Mouse (Mus musculus) neural tube, embryonic 12.5 days (tissue): ENCODE results near the gene Larp4b. TPM values are rescaled to one million over a fixed set of nuclear protein-coding genes. Genes with fewer than 3 reads are reported as not detected.

ENCODE experiments used
- ATAC-seq: fragments of 200-750 bp; cut with Nextera tagmentation; 2 replicates; pipeline ENCODE4 v1.8.0; 2017; ENCODE audit warnings: low read depth, mild to moderate bottlenecking, moderate TSS enrichment, moderate library complexity; ENCODE audit not compliant: low FRiP score
- H3K27ac ChIP-seq: fragments of 300-500 bp; sonication (generic); 2 replicates; pipeline ENCODE4 v1.5.1; 2016
- H3K27me3 ChIP-seq: fragments of 300-500 bp; sonication (generic); replicated peaks from 2 replicates; pipeline ENCODE4 v1.6.1; 2016; ENCODE audit warnings: mild to moderate bottlenecking
- H3K36me3 ChIP-seq: fragments of 300-500 bp; sonication (generic); 2 replicates; pipeline ENCODE4 v1.6.1; 2016; ENCODE audit warnings: mild to moderate bottlenecking
- H3K4me1 ChIP-seq: fragments of 300-500 bp; sonication (generic); 2 replicates; pipeline ENCODE4 v1.6.1; 2016
- H3K4me2 ChIP-seq: fragments of 300-500 bp; sonication (generic); replicated peaks from 2 replicates; pipeline ENCODE4 v1.6.1; 2016; ENCODE audit warnings: mild to moderate bottlenecking
- H3K4me3 ChIP-seq: fragments of 300-500 bp; sonication (generic); 2 replicates; pipeline ENCODE4 v1.5.1; 2016
- H3K9ac ChIP-seq: fragments of 300-500 bp; sonication (generic); 2 replicates; pipeline ENCODE4 v1.6.1; 2016; ENCODE audit warnings: mild to moderate bottlenecking
- H3K9me3 ChIP-seq: fragments of 300-500 bp; sonication (generic); 2 replicates; pipeline ENCODE4 v1.6.1; 2016; ENCODE audit warnings: mild to moderate bottlenecking
- WGBS: fragments of 180-500 bp; shearing (Covaris S2); methylation state at CpG from one replicate; pipeline ENCODE4 v1.1.7; 2016; 5-methylcytosine and 5-hydroxymethylcytosine counted together
- polyA plus RNA-seq: library from polyadenylated mRNA; unstranded; fragments of >200 nt; fragmentation: Nextera tagmentation; extraction: Ambion mirVana; gene quantifications from 2 replicates; pipeline ENCODE4 v1.2.1, GENCODE M21; 2016

The Larp4b gene
- polyA plus RNA-seq, 1 experiment from 2014 or later: 34.5 TPM

DNA sequence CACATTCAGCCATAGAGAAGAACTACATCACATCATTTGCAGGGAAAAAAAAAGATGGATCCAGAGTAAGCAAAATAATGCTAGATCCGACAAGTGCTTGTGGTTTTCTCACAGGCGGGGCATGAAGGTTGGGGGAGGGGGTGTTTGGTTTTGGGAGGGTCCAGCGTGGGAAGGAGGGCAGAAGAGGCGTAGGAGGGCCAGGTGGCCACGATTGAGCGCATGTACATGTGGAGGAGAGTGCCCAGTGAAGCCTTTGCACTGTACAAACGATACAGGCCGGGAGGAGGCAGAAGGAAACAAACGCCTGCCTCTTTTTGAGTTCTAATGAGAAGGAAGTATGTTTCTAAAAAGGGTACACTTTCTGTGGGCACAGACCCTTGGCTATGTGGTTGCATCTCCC lies 60.1 kb downstream of the Larp4b start:
- no peaks in the 10 kb centered on the region for H3K27me3 ChIP-seq
- peaks cover 66% of the 10 kb centered on the region for H3K36me3 ChIP-seq
- H3K9me3 ChIP-seq: no peaks in the 10 kb centered on the region
- 93% methylated on average over 9 of the region's 9 CpGs for WGBS
- H3K4me2 ChIP-seq: no peak overlapping the region
- no peaks in the 10 kb centered on the region for H3K4me1 ChIP-seq
- ATAC-seq: no peak
- no peak overlapping the region for H3K9ac ChIP-seq
- H3K27ac ChIP-seq: no peak overlapping the region
- no peak overlapping the region for H3K4me3 ChIP-seq

GRCm38 (mm10) chr13:9159282-9159681 lies 65.6 kb downstream of the Larp4b start:
- Histone ChIP-seq H3K4me1 (no peaks in the 10 kb centered on the region), H3K9ac (no peak overlapping the region), H3K27ac (no peak overlapping the region), H3K9me3 (no peaks in the 10 kb centered on the region), H3K4me2 (no peak overlapping the region), H3K36me3 (peaks cover 61% of the 10 kb centered on the region), H3K4me3 (no peak overlapping the region), H3K27me3 (no peaks in the 10 kb centered on the region)
- ATAC-seq: no peak
- WGBS: 95% methylated on average over 10 of the region's 10 CpGs

GRCm38 (mm10) chr13:9162888-9163287 lies 69.2 kb downstream of the Larp4b start:
- Histone ChIP-seq H3K9me3 (no peaks in the 10 kb centered on the region), H3K4me1 (no peaks in the 10 kb centered on the region), H3K27ac (no peak overlapping the region), H3K36me3 (peaks cover 69% of the 10 kb centered on the region), H3K9ac (no peak overlapping the region), H3K4me3 (no peak overlapping the region), H3K27me3 (no peaks in the 10 kb centered on the region), H3K4me2 (no peak overlapping the region)
- ATAC-seq: no peak
- WGBS: 97% methylated on average over 4 of the region's 4 CpGs

DNA sequence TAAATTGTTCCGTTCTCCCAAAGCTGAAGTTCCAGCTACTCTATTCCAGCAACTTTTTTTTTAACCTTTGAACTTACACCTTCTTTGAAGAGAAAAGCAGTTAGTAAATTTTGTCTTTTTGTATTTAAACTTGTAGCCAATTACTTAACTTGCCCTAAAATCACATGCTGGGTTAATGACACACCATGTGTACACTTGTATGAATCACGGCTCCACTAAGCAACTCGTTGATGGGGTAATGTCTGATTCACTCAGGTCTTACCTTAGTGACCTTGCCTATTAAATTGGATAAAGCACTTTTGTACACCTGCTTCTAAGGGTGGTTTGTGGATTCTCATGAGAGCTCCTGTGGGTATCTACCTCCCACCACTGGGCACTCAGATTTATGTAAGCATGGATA lies 74.2 kb downstream of the Larp4b start:
- WGBS: 90% methylated on average over 3 of the region's 3 CpGs
- Histone ChIP-seq H3K27me3 (no peaks in the 10 kb centered on the region), H3K4me1 (no peaks in the 10 kb centered on the region), H3K9ac (no peak overlapping the region), H3K4me2 (no peak overlapping the region), H3K36me3 (peaks cover 68% of the 10 kb centered on the region), H3K9me3 (no peaks in the 10 kb centered on the region), H3K27ac (no peak overlapping the region), H3K4me3 (no peak overlapping the region)
- ATAC-seq: no peak

DNA sequence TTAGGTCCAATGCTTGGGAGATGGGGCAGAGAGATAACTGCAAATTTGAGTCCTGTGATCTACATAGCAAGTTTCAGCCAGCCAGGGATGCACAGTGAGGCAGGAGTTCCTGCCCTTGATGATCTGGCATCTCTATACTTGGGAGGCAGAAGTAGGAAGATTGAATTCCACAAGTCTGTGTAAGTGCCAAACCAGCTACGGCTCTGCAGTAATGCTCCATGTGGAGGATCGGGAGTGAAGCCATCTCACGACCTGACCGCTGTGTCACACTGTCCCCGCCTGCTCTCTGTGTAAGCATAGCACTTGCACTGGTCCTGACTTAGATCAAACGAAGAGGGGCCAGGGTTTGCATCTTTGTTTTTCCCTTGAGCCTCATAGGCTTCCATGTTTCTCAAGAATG lies 75.9 kb downstream of the Larp4b start:
- Histone ChIP-seq H3K36me3 (peaks cover 67% of the 10 kb centered on the region), H3K4me2 (no peak overlapping the region), H3K9ac (no peak overlapping the region), H3K4me1 (no peaks in the 10 kb centered on the region), H3K4me3 (no peak overlapping the region), H3K27me3 (no peaks in the 10 kb centered on the region), H3K9me3 (no peaks in the 10 kb centered on the region), H3K27ac (no peak overlapping the region)
- no peak for ATAC-seq
- 58% methylated on average over 6 of the region's 6 CpGs for WGBS

DNA sequence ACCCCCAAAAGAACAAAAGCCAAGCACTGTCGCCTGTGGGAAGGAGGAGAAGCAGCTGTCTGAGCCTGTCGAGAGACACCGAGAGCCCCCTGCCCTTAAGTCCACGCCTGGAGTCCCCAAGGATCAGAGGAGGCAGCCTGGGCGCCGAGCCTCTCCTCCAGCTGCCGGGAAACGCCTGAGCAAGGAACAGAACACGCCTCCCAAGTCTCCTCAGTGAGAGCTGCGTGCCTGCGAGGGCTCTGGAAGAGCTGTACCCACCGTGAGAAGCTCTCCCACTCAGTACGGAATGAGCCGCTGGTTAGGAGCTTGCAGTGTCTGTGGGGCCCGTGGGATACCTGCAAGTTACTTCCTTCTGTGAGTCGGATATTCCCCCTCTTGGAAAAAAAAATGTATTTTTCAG lies 77.0 kb downstream of the Larp4b start:
- no peak overlapping the region for H3K9ac ChIP-seq
- WGBS: 83% methylated on average over 16 of the region's 16 CpGs
- no peak overlapping the region for H3K4me2 ChIP-seq
- no peak overlapping the region for H3K4me3 ChIP-seq
- no peak for ATAC-seq
- H3K4me1 ChIP-seq: no peaks in the 10 kb centered on the region
- no peaks in the 10 kb centered on the region for H3K9me3 ChIP-seq
- H3K36me3 ChIP-seq: peaks cover 66% of the 10 kb centered on the region
- no peaks in the 10 kb centered on the region for H3K27me3 ChIP-seq
- H3K27ac ChIP-seq: no peak overlapping the region

DNA sequence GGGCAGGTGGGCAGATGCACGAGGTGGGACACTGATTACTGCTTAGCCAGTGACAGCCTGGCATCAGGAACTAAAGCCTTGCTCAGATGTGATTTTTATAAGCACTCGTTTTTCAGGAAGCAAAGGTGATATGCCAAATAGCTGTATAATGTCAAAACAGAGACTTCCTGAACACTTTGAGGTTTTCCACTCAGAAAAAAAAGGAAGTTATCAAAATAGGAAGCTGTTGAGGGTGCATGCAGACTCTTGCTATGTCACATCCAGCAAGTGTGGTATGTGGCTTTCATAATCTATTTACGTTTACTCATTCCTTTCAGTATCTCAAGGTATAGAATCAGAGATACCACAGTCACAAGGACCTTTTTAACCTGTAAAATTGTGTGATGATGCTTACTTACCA lies 79.7 kb downstream of the Larp4b start:
- H3K4me3 ChIP-seq: no peak overlapping the region
- H3K9ac ChIP-seq: no peak overlapping the region
- no peak overlapping the region for H3K4me2 ChIP-seq
- 89% methylated on average over 3 of the region's 3 CpGs for WGBS
- H3K9me3 ChIP-seq: no peaks in the 10 kb centered on the region
- H3K36me3 ChIP-seq: peaks cover 51% of the 10 kb centered on the region
- no peaks in the 10 kb centered on the region for H3K27me3 ChIP-seq
- no peak overlapping the region for H3K27ac ChIP-seq
- H3K4me1 ChIP-seq: no peaks in the 10 kb centered on the region
- no peak for ATAC-seq

DNA sequence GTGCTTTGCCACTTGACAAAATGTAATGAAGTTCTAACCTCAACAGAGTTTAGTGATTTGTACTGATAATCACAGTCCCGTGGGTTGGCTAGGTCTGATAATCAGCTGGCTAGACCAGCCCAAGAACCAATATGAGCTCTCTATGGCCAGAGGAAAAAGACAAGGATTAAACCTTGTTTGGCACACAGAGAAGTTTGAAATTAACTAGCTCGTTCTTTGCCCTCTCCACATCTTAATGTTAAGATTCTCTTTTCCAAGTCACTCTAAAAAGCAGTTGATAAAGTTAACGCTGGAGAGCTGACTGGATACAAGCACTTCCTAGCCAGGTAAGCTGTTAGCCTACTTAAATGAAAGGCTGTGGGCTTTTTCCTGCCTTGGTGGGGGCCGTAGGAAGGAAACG lies 81.5 kb downstream of the Larp4b start:
- Histone ChIP-seq H3K9ac (no peak overlapping the region), H3K4me3 (no peak overlapping the region), H3K27me3 (no peaks in the 10 kb centered on the region), H3K4me1 (no peaks in the 10 kb centered on the region), H3K9me3 (no peaks in the 10 kb centered on the region), H3K27ac (no peak overlapping the region), H3K36me3 (peaks cover 36% of the 10 kb centered on the region), H3K4me2 (no peak overlapping the region)
- no peak for ATAC-seq
- WGBS: 94% methylated on average over 5 of the region's 5 CpGs

DNA sequence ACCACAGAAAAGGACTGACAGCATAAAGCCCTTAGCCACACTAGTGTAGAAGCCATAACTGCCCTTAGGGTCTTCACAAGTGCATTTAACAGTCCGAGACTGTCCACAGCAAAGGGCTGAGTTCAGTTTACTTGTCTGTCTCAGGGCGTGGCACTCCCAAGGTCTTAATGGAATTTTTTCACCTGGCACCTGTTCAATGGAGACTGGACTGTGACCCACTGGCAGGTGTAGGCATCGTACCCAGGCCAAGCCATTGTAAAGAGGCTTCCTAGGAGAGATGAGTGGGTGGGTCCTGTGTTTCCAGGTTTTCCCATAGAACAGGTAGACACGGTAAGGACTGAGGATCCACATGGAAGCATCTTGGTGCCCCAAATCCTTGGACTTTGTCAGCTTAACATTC lies 84.6 kb downstream of the Larp4b start:
- H3K4me1 ChIP-seq: no peaks in the 10 kb centered on the region
- H3K9ac ChIP-seq: no peak overlapping the region
- no peaks in the 10 kb centered on the region for H3K27me3 ChIP-seq
- peaks cover 20% of the 10 kb centered on the region for H3K36me3 ChIP-seq
- 90% methylated on average over 4 of the region's 4 CpGs for WGBS
- H3K4me2 ChIP-seq: no peak overlapping the region
- H3K9me3 ChIP-seq: no peaks in the 10 kb centered on the region
- ATAC-seq: no peak
- H3K4me3 ChIP-seq: no peak overlapping the region
- no peak overlapping the region for H3K27ac ChIP-seq

DNA sequence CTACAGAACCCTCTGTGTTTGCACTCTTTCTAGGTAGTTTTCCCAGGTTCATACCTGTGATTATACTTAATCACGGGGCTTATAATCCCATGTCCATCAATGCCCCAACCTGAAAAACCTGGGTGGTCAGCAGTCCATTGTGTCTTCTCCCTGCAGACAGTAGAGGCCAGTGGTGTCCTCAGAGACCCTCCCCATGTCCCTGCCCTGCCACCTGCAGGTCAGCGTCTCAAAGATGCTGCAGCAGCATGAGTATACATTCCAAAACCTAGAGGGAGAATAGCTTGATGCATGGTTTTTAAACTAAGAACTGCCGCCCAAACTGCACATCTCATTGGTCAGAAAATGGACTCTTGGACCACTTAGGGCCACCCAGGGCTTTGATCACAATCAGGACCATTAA lies 85.0 kb downstream of the Larp4b start:
- Histone ChIP-seq H3K27ac (no peak overlapping the region), H3K36me3 (peaks cover 18% of the 10 kb centered on the region), H3K4me2 (no peak overlapping the region), H3K9me3 (no peaks in the 10 kb centered on the region), H3K27me3 (no peaks in the 10 kb centered on the region), H3K4me1 (no peaks in the 10 kb centered on the region), H3K9ac (no peak overlapping the region), H3K4me3 (no peak overlapping the region)
- 70% methylated on average over 3 of the region's 3 CpGs for WGBS
- ATAC-seq: no peak

DNA sequence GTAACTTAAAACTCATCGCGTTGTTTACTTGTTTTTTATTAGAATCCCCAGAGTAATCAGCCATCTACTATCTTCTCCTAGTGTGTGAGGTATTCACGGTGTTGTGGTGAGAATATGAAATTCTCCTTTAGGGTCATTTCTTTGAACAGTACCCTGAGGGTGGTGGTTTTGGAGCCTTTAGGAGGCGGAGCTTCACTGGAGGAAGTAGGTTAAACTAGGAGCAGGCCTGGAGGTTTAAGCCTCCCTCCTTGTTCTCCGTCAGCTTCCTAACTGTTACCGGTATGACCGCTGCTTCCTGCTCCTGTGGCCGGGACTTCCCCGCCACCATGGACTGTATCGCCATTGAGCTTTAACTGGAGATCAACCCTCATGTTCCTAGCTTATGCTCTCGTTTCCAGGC lies 86.5 kb downstream of the Larp4b start:
- no peak overlapping the region for H3K9ac ChIP-seq
- 63% methylated on average over 11 of the region's 11 CpGs for WGBS
- no peaks in the 10 kb centered on the region for H3K9me3 ChIP-seq
- ATAC-seq: no peak
- no peaks in the 10 kb centered on the region for H3K27me3 ChIP-seq
- no peak overlapping the region for H3K27ac ChIP-seq
- H3K4me1 ChIP-seq: no peaks in the 10 kb centered on the region
- H3K36me3 ChIP-seq: 0 out of 2 replicates have a peak, but pooled peaks cover 9% of the 10 kb centered on the region
- H3K4me3 ChIP-seq: no peak overlapping the region
- no peak overlapping the region for H3K4me2 ChIP-seq

DNA sequence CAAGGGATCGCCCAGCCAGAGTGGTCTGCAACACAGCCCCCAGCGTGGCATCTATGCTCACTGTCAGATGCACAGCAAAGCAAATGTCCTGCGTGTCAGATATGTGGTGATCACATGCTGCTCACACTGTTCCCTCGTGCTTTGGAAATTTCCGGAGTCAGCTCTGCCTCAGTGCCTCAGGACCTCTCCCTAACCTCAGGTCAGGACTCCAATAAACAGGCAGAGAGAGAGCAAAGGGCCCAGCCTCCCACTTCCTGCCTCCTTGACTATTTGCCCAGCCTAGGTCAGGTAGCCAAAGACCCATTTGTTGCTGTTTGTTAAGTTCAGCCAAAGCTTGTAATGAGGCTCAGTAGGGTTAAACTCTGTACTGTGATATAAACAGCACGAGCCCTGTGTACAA lies 87.4 kb downstream of the Larp4b start:
- Histone ChIP-seq H3K27ac (no peak overlapping the region), H3K9ac (no peak overlapping the region), H3K4me2 (no peak overlapping the region), H3K4me3 (no peak overlapping the region), H3K36me3 (0 out of 2 replicates have a peak, but pooled peaks cover 3% of the 10 kb centered on the region), H3K4me1 (no peaks in the 10 kb centered on the region), H3K9me3 (no peaks in the 10 kb centered on the region), H3K27me3 (no peaks in the 10 kb centered on the region)
- no peak for ATAC-seq
- 88% methylated on average over 6 of the region's 6 CpGs for WGBS

- H3K27ac ChIP-seq: no peak overlapping the region
- no peaks in the 10 kb centered on the region for H3K4me1 ChIP-seq
- no peak overlapping the region for H3K4me3 ChIP-seq
- no peak overlapping the region for H3K4me2 ChIP-seq
- WGBS: 12% methylated on average over 11 of the region's 11 CpGs
- H3K27me3 ChIP-seq: no peaks in the 10 kb centered on the region
- H3K9me3 ChIP-seq: no peaks in the 10 kb centered on the region
- peak; percentile 80 for ATAC-seq
- H3K36me3 ChIP-seq: no peaks in the 10 kb centered on the region
- H3K9ac ChIP-seq: no peak overlapping the region
Measured at GRCm38 (mm10) chr13:9181666-9182264, 88.1 kb downstream of the Larp4b start.
